Mouse (Mus musculus): ENCODE results near the gene Lpar1. TPM values are rescaled to one million over a fixed set of nuclear protein-coding genes. Genes with fewer than 3 reads are reported as not detected.

Lpar1 gene
- 13.3 and 25.4 TPM in 2 replicates for polyA plus RNA-seq (2012; rRNA removed)

DNA sequence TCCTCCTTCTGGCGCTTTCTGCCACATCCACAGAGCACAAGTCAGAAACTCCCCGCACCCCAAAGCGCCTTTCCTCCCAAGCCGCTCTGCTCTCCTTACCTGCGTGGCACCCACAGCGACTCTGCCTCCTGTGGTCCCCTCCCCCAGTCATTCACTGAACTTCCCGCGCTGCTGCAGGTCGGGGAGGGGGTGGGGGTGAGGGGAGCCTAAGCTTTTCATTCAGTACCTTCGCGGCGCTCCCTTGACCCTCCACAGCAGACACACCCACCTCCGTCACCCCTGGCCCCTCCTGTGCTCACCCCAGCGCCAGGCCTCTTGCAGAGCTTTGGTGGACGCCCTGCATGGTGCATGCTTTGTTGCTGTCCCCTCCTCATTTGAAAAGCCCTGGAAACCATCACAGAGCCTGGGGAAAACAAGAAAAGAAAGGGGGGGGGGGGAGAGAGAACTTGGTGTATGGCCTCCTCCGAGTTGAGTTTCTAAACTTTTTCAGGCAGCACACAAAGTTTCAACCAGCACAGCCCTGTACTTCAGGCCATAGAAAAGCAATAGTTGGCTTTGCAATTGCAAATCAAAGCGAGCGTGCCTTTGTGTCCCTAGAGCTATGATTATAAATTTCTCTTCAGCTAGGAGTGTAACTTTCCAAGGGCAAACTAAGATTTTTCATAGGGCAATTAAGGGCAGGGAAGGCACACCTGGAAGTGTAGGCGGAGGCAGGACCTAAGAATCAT lies at the start of gene Lpar1:
Gene Lpar1 (minus strand): TSS at position 268 of the 728 bp plus-strand sequence.

Other genes with a start within 250 kb of the Lpar1 start
- 0.31 and 0.36 TPM in 2 replicates for gene Olfr267, start 233.8 kb upstream of the Lpar1 start, polyA plus RNA-seq (2012; rRNA removed)